Mouse (Mus musculus) lung, adult 2 months (tissue): ENCODE results near the gene Gm29797.

Experiments
- CTCF ChIP-seq: fragments of 200-500 bp; IDR thresholded peaks from 2 replicates; pipeline ENCODE4 v1.5.1; 2011; ENCODE audit warnings: mild to moderate bottlenecking, low read length, control low read depth; ENCODE audit not compliant: insufficient read depth
- POLR2A ChIP-seq: fragments of 200-500 bp; IDR thresholded peaks from 2 replicates; pipeline ENCODE4 v1.6.1; 2011; ENCODE audit warnings: low read depth, mild to moderate bottlenecking, control low read depth, low read length, borderline replicate concordance; ENCODE audit errors: extremely low read depth

GRCm38 (mm10) chr2:181646626-181647472, 10.0 kb upstream of the Gm29797 start:
- TF ChIP-seq POLR2A: no peak
- TF ChIP-seq CTCF: no peak
